Mouse (Mus musculus): ENCODE results near the gene Sema3f. TPM values are rescaled to one million over a fixed set of nuclear protein-coding genes. Genes with fewer than 3 reads are reported as not detected.

The Sema3f gene
- polyA plus RNA-seq, 1 experiment, result 12.3 TPM

DNA sequence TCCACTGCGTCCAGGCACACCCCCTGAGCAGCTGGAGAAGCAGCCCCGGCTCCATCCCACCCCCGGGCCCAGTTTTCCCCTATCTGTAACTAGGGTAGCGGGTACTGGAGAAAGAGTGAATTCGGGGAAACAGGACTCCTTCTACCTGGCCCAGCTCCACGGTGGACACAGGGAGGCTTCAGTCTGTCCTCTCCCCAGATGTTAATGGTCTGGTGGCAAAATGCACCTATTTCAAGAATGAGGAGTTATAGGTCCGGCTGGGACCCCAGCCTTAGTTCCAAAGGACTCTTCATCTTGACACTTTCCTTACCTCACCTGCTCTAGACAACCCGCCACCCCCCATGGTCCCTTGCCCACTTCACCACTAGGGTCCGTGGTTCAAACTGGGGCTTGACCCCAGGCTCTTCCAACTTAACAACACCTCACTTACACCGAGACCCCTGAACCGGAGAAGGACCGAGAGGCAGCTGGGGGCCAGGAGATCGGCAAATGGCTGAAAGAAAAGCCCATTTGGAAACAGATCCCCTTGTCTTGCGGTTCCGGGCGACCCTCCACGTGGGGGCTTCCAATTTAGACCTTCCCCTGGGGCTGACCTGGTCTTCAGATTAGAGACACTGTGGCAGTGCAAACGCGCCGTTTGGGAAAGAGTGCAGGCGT is 1.7 kb downstream of the Sema3f start:
- TF ChIP-seq EP300 (IDR thresholded peaks at IDR 0.05; ENCODE audit: insufficient read depth, low read depth, low read length) (no peak), CTCF (IDR thresholded peaks at IDR 0.05; ENCODE audit: low read depth, low read length) (no peak), POLR2A (IDR thresholded peaks at IDR 0.05; ENCODE audit: insufficient read depth, low read length) (no peak)

DNA sequence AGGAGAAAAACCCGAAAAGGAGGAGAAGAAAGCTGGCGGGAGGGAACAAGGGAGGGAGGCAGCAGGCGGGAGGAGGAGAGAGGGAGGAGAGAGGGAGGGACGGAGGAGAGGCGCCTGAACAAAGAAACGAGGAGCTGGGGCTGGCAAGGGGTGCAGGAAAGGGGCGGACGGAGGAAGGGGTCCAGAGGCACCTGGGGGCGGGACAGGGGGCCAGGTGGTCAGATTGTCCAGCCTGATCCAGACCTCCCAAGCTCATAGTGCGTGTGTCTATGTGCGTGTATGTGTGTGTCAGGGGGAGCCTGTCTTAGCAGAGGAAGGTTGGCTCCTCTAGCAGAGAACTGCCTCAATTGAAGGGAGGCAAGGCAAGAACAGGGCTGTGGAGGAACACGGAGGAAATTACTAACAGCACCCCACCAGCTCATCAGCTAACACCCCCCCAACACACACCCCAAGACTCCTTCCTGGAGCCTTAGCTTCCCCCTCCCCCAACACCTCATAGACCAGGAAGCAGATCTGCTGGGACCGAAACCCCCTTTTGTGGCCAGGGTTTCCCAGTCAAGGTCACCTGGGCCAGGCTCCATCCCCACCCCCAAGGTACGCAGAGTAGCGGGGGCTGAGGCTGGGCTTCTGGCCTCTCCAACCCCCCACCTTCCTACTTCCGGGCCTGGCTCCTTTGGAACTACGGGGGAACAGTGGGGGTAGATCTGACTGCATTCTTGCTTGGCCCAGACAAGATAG is 2.4 kb downstream of the Sema3f start:
- Histone ChIP-seq H3K27ac (ENCODE audit: insufficient read depth, low read length) (no peak overlapping the region), H3K27me3 (ENCODE audit: control insufficient read depth, insufficient read depth, low read length, poor library complexity, severe bottlenecking) (peaks cover 3% of the 10 kb centered on the region; the same call in 1 of the 2 replicates)

More for the DNA sequence above, 1.7 kb downstream of the Sema3f start:
- no peaks in the 10 kb centered on the region for H3K9me3 ChIP-seq (replicated peaks; ENCODE audit: control insufficient read depth, insufficient read depth, low read length, poor library complexity, severe bottlenecking)
- no peaks in the 10 kb centered on the region for H3K36me3 ChIP-seq (ENCODE audit: control insufficient read depth, insufficient read depth, low read length, poor library complexity, severe bottlenecking)
- H3K27me3 ChIP-seq (ENCODE audit: control insufficient read depth, insufficient read depth, low read length, poor library complexity, severe bottlenecking), result peaks cover 3% of the 10 kb centered on the region; the same call in 1 of the 2 replicates
- H3K4me3 ChIP-seq (ENCODE audit: low read depth, low read length), result peak overlapping the region; percentile 81
- peaks cover 6% of the 10 kb centered on the region for H3K4me1 ChIP-seq (ENCODE audit: control insufficient read depth, insufficient read depth, low read length)
- H3K27ac ChIP-seq (ENCODE audit: insufficient read depth, low read length), result no peak overlapping the region
- H3K9ac ChIP-seq (ENCODE audit: low read depth, poor library complexity, severe bottlenecking), result peak overlapping the region; percentile 75; the same call in 1 of the 2 replicates

DNA sequence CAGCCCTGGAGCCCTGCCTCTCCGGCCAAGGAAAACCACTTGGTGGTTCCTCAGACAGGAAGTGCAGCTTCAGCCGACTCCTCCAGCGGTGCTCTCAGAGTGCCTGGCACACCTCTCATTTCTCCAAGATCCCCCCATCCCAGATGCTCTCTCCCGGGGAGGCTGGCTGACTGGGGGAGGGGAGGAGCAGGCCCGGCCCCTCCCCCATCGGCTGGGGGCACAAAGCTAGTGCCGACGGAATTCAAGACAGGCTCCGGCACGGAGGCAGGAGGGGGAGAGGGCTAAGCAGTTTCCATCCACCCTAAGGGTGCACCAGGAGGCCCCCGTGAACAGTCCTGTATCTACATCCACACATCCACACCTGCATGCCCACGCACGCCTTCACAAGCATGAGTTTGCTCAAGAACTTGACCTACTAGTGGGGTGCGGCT is 3.5 kb downstream of the Sema3f start:
- Histone ChIP-seq H3K27ac (ENCODE audit: insufficient read depth, low read length) (no peak overlapping the region), H3K27me3 (ENCODE audit: control insufficient read depth, insufficient read depth, low read length, poor library complexity, severe bottlenecking) (peaks cover 3% of the 10 kb centered on the region; the same call in 1 of the 2 replicates), H3K4me1 (ENCODE audit: control insufficient read depth, insufficient read depth, low read length) (peaks cover 5% of the 10 kb centered on the region), H3K9ac (ENCODE audit: low read depth, poor library complexity, severe bottlenecking) (no peak overlapping the region), H3K36me3 (ENCODE audit: control insufficient read depth, insufficient read depth, low read length, poor library complexity, severe bottlenecking) (no peaks in the 10 kb centered on the region), H3K4me3 (ENCODE audit: low read depth, low read length) (peak overlapping the region; percentile 29), H3K9me3 (replicated peaks; ENCODE audit: control insufficient read depth, insufficient read depth, low read length, poor library complexity, severe bottlenecking) (no peaks in the 10 kb centered on the region)
- TF ChIP-seq CTCF (IDR thresholded peaks at IDR 0.05; ENCODE audit: low read depth, low read length), result no peak
- TF ChIP-seq POLR2A (IDR thresholded peaks at IDR 0.05; ENCODE audit: insufficient read depth, low read length), result no peak
- peak; percentile 47; the same call in 1 of the 2 replicates for TF ChIP-seq EP300 (IDR thresholded peaks at IDR 0.05; ENCODE audit: insufficient read depth, low read depth, low read length)

More for the DNA sequence above, 2.4 kb downstream of the Sema3f start:
- H3K4me3 ChIP-seq (ENCODE audit: low read depth, low read length), result peak overlapping the region; percentile 10; the same call in 1 of the 2 replicates
- no peaks in the 10 kb centered on the region for H3K9me3 ChIP-seq (replicated peaks; ENCODE audit: control insufficient read depth, insufficient read depth, low read length, poor library complexity, severe bottlenecking)
- peak overlapping the region; percentile 35; the same call in 1 of the 2 replicates for H3K9ac ChIP-seq (ENCODE audit: low read depth, poor library complexity, severe bottlenecking)
- no peaks in the 10 kb centered on the region for H3K36me3 ChIP-seq (ENCODE audit: control insufficient read depth, insufficient read depth, low read length, poor library complexity, severe bottlenecking)
- peaks cover 5% of the 10 kb centered on the region for H3K4me1 ChIP-seq (ENCODE audit: control insufficient read depth, insufficient read depth, low read length)
- no peak for TF ChIP-seq EP300 (IDR thresholded peaks at IDR 0.05; ENCODE audit: insufficient read depth, low read depth, low read length)
- no peak for TF ChIP-seq CTCF (IDR thresholded peaks at IDR 0.05; ENCODE audit: low read depth, low read length)
- TF ChIP-seq POLR2A (IDR thresholded peaks at IDR 0.05; ENCODE audit: insufficient read depth, low read length), result no peak

DNA sequence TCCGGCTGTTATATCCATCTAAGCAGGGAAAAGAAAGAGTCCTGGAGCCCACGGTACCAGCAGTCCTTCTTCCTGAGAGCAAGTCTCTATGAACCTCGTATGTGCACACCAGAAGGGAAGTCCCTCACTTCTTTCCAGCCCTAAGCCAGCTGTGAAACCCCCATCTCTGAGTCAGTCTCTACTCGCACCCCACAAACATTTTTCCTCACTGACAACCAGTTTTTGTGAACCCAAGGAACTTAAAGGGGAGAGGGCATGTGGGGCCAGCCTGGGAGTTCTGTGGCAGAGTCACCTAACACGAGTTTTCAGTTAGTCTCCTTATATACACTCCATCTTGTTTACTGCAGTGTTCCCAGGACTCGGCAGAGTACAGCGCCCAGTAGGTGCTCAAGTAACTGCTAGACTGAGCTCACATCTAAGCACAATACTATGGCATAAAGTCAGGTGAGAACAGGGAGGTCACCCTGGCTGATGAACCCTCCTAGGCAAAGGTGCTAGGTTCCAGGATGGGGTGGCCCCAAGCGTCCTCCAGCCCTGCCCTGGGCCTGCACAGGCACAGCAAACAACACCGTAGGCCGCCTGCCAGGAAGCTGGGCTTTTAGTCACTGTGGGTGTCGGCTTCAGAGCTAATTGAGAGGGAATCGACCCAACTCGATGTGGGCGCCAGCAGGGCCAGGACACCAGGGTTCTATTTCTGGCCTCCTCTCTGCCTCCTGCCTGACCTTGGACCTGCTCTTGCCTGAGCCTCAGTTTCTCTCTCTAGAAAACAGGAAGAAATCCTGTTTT is 6.7 kb downstream of the Sema3f start:
- Histone ChIP-seq H3K27ac (ENCODE audit: insufficient read depth, low read length) (no peak overlapping the region), H3K9me3 (replicated peaks; ENCODE audit: control insufficient read depth, insufficient read depth, low read length, poor library complexity, severe bottlenecking) (no peaks in the 10 kb centered on the region), H3K4me1 (ENCODE audit: control insufficient read depth, insufficient read depth, low read length) (peaks cover 5% of the 10 kb centered on the region), H3K4me3 (ENCODE audit: low read depth, low read length) (no peak overlapping the region), H3K9ac (ENCODE audit: low read depth, poor library complexity, severe bottlenecking) (no peak overlapping the region), H3K36me3 (ENCODE audit: control insufficient read depth, insufficient read depth, low read length, poor library complexity, severe bottlenecking) (no peaks in the 10 kb centered on the region), H3K27me3 (ENCODE audit: control insufficient read depth, insufficient read depth, low read length, poor library complexity, severe bottlenecking) (no peaks in the 10 kb centered on the region)
- no peak for TF ChIP-seq EP300 (IDR thresholded peaks at IDR 0.05; ENCODE audit: insufficient read depth, low read depth, low read length)
- TF ChIP-seq CTCF (IDR thresholded peaks at IDR 0.05; ENCODE audit: low read depth, low read length), result no peak
- no peak for TF ChIP-seq POLR2A (IDR thresholded peaks at IDR 0.05; ENCODE audit: insufficient read depth, low read length)

DNA sequence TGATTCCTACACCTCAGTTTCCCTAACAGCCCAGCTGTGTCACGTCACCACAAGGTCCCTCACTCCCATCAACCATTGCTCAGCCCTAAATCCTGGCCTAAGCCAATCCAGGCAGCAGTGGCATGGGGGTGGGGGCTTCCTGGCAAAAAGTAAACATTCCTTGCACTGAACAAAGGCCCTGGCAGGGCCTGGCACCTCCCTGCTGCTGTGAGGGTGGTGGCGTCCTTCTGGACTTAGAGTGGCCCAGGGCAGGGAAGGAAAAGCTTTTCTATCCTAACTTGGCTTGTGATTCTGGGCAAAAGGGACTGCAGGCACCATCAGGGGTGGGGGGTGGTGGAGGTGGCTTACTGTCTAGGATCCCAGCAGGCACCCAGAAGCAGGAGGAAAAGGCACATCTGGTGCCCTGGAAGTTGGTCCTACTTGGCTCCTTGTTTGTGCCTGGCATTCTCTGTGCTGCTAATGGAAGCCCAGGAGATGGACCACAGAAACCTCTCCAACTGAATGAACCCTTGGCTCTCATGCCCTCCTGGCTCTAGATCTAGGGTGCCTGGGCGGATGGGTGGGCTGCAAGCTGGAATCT is 7.6 kb downstream of the Sema3f start:
- Histone ChIP-seq H3K27ac (ENCODE audit: insufficient read depth, low read length) (no peak overlapping the region), H3K4me1 (ENCODE audit: control insufficient read depth, insufficient read depth, low read length) (peaks cover 3% of the 10 kb centered on the region), H3K9ac (ENCODE audit: low read depth, poor library complexity, severe bottlenecking) (no peak overlapping the region), H3K36me3 (ENCODE audit: control insufficient read depth, insufficient read depth, low read length, poor library complexity, severe bottlenecking) (no peaks in the 10 kb centered on the region), H3K27me3 (ENCODE audit: control insufficient read depth, insufficient read depth, low read length, poor library complexity, severe bottlenecking) (no peaks in the 10 kb centered on the region), H3K9me3 (replicated peaks; ENCODE audit: control insufficient read depth, insufficient read depth, low read length, poor library complexity, severe bottlenecking) (no peaks in the 10 kb centered on the region), H3K4me3 (ENCODE audit: low read depth, low read length) (no peak overlapping the region)
- TF ChIP-seq CTCF (IDR thresholded peaks at IDR 0.05; ENCODE audit: low read depth, low read length), result no peak
- no peak for TF ChIP-seq EP300 (IDR thresholded peaks at IDR 0.05; ENCODE audit: insufficient read depth, low read depth, low read length)
- no peak for TF ChIP-seq POLR2A (IDR thresholded peaks at IDR 0.05; ENCODE audit: insufficient read depth, low read length)

Measured in ES-Bruce4 (cell line).